In the genomic region with DNA sequence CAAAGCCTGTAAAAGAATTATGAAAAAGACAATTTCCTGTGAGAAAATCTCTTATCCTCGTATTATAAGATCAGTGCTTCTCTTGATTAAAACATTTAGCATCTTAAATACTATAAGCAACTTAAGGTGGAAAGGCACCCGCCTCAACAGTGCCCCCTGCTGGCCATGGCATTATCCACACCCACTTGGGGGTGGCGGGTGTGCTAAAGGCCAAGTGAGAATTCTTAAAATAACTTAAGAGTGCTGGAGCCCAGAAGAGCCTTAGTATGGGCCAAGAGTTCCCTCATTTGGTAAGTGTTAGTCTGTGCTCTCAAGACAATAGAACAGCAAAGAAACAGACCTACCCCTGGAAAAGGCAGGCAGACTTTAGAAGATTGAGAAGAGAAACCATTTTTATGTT, we compare ENCODE assay signal across 9 mouse cellular contexts. TPM values are rescaled to one million over a fixed set of nuclear protein-coding genes. Genes with fewer than 3 reads are reported as not detected.
DNase-seq lines count a peak whose midpoint lies in the region; ATAC-seq and TF ChIP-seq lines count a peak whose summit lies in the region.
"Had no signal": no experiment of that assay in that cellular context is flagged by ENCODE, and none has a peak within 500 bp of the region (broad histone marks: within the 10 kb centered on the region; RNA-seq: fewer than 3 reads in every experiment).

No protein-coding gene starts in this region.

- peaks cover 16% of the 10 kb centered on the region for H3K27me3 ChIP-seq in liver, postnatal 0 days (ENCODE audit: insufficient read depth, low read length)

- peak; percentile 81 for TF ChIP-seq CTCF in liver, postnatal 0 days (IDR thresholded peaks at IDR 0.05; ENCODE audit: low read depth)

- H3K36me3 ChIP-seq in liver, postnatal 0 days (replicated peaks; ENCODE audit: insufficient read depth, low read length) = peaks cover 6% of the 10 kb centered on the region; the same call in 1 of the 2 replicates

- TF ChIP-seq EP300 in liver, postnatal 0 days (IDR thresholded peaks at IDR 0.05; ENCODE audit: low read depth) = no peak

- H3K4me1 ChIP-seq in liver, postnatal 0 days (ENCODE audit: insufficient read depth) = no peaks in the 10 kb centered on the region

- intact Hi-C loops in left cerebral cortex, postnatal 14 days (cut with DNase I) = loop anchor here (5.0 kb wide), 1 partner anchor 159 kb away; no protein-coding TSS in a partner anchor

- 27% methylated on average over 3 of the region's 3 CpGs for WGBS in liver, postnatal 0 days (ENCODE audit: insufficient replicate concordance)

- peak; percentile 55 for DNase-seq in gastrocnemius, adult 18-20 months (ENCODE audit: low spot score)
- no peak for DNase-seq in gastrocnemius, postnatal 4 days (ENCODE audit: low spot score in 2 of 2)
- DNase-seq in urinary bladder, postnatal 14 days (ENCODE audit: low spot score) = peak; percentile 49
- no peak for DNase-seq in urinary bladder, adult 18-20 months (ENCODE audit: low spot score in 2 of 2)
- peak; percentile 58 for DNase-seq in liver, postnatal 0 days
- DNase-seq in thymus, postnatal 4 days = peak; percentile 72
- no peak for DNase-seq in cerebellum, adult 11 months
- DNase-seq in left cerebral cortex, postnatal 14 days (ENCODE audit: low spot score in 2 of 2) = no peak

- H3K9ac ChIP-seq in liver, postnatal 0 days (replicated peaks) = no peak overlapping the region

- ATAC-seq in liver, postnatal 0 days = no peak

- H3K4me2 ChIP-seq in liver, postnatal 0 days (ENCODE audit: low read depth, low read length) = no peak overlapping the region

- H3K27ac ChIP-seq in liver, postnatal 0 days (ENCODE audit: low read depth) = no peak overlapping the region

- H3K4me3 ChIP-seq in liver, postnatal 0 days (ENCODE audit: low read depth, low read length) = no peak overlapping the region

- no peaks in the 10 kb centered on the region for H3K9me3 ChIP-seq in liver, postnatal 0 days (ENCODE audit: low read length)

RNA-seq across cellular contexts. Expression of a gene that starts 4.6 kb away (rescaled TPM):
- total RNA-seq in gastrocnemius, adult 18-20 months (2021) = not detected
- total RNA-seq in gastrocnemius, postnatal 4 days (2021) = under 1 TPM in 1 of 2 experiments, not detected in 1; 0.16 TPM
- not detected in 2 replicates for polyA plus RNA-seq in liver, postnatal 0 days (2015; fragmentation: Nextera tagmentation; extraction: Ambion mirVana)
- total RNA-seq in left cerebral cortex, postnatal 14 days (2021) = not detected
- polyA plus RNA-seq: stomach, embryonic 14.5 days had no signal

RNA-seq across cellular contexts. Expression of a gene that starts 12.7 kb away (rescaled TPM):
- total RNA-seq in gastrocnemius, adult 18-20 months (2021) = not detected
- total RNA-seq in gastrocnemius, postnatal 4 days (2021) = not detected
- polyA plus RNA-seq in liver, postnatal 0 days (2015; fragmentation: Nextera tagmentation; extraction: Ambion mirVana) = 0.19 TPM in 1 of 2 replicates, not detected in the other
- total RNA-seq in left cerebral cortex, postnatal 14 days (2021) = not detected
- polyA plus RNA-seq: stomach, embryonic 14.5 days had no signal

RNA-seq across cellular contexts. Expression of a gene that starts 15.4 kb away (rescaled TPM):
- total RNA-seq in gastrocnemius, adult 18-20 months (2021) = 100 to 1,000 TPM; 153 to 161 TPM
- 100 to 1,000 TPM; 140 to 145 TPM for total RNA-seq in gastrocnemius, postnatal 4 days (2021)
- 18.4 and 22.7 TPM in 2 replicates for polyA plus RNA-seq in liver, postnatal 0 days (2015; fragmentation: Nextera tagmentation; extraction: Ambion mirVana)
- total RNA-seq in left cerebral cortex, postnatal 14 days (2021) = 100 to 1,000 TPM; 191 to 205 TPM

RNA-seq across cellular contexts. Expression of a gene that starts 56.9 kb away (rescaled TPM):
- total RNA-seq in gastrocnemius, adult 18-20 months (2021) = 10 to 100 TPM; 15.7 to 24.5 TPM
- 10 to 100 TPM; 55.8 to 95.9 TPM for total RNA-seq in gastrocnemius, postnatal 4 days (2021)
- polyA plus RNA-seq in liver, postnatal 0 days (2015; fragmentation: Nextera tagmentation; extraction: Ambion mirVana) = 0.56 and 0.72 TPM in 2 replicates
- 10 to 100 TPM; 50.3 to 52.0 TPM for total RNA-seq in left cerebral cortex, postnatal 14 days (2021)

Comparison
In these comparisons a context has a peak if more than half of its experiments do, and no peak if none do; other contexts are left out.
1. DNase-seq: peak in gastrocnemius, adult 18-20 months (single experiment), urinary bladder, postnatal 14 days (single experiment), liver, postnatal 0 days (single experiment) and thymus, postnatal 4 days (single experiment); none in gastrocnemius, postnatal 4 days (0 of 2), urinary bladder, adult 18-20 months (0 of 2), cerebellum, adult 11 months (single experiment) and left cerebral cortex, postnatal 14 days (0 of 2).